Mouse (Mus musculus) CH12.LX (cell line): Measurements from ENCODE around the gene Adprh.

Source experiments
- CTCF ChIP-seq, 2 experiments: IDR thresholded peaks in 1 of 2; conservative IDR thresholded peaks in 1 of 2; 2 replicates each; pipeline ENCODE4 v1.5.1; 2011 to 2012; ENCODE audit warnings: low read depth in 2 of 2, low read length in 2 of 2, improper control_type of control experiment in 1 of 2, inconsistent platforms in 1 of 2, mild to moderate bottlenecking in 1 of 2, moderate library complexity in 1 of 2
- EP300 ChIP-seq: IDR thresholded peaks from 2 replicates; pipeline ENCODE4 v1.6.1; 2011; ENCODE audit warnings: low read length, improper control_type of control experiment
- JUND ChIP-seq: conservative IDR thresholded peaks from 2 replicates; pipeline ENCODE4 v1.6.1; 2011; ENCODE audit warnings: low read depth, low read length, improper control_type of control experiment
- KAT2A ChIP-seq: IDR thresholded peaks from 2 replicates; pipeline ENCODE4 v1.6.1; 2012; ENCODE audit warnings: low read length, improper control_type of control experiment, inconsistent platforms; ENCODE audit not compliant: insufficient replicate concordance
- MAX ChIP-seq: IDR thresholded peaks from 2 replicates; pipeline ENCODE4 v1.6.1; 2011; ENCODE audit warnings: low read length, improper control_type of control experiment
- MEF2A ChIP-seq: IDR thresholded peaks from 2 replicates; pipeline ENCODE4 v1.6.1; 2014; ENCODE audit warnings: low read depth, mild to moderate bottlenecking, inconsistent platforms, low read length, improper control_type of control experiment, borderline replicate concordance
- POLR2A ChIP-seq: IDR thresholded peaks from 2 replicates; pipeline ENCODE4 v1.6.1; 2011; ENCODE audit warnings: low read depth, mild to moderate bottlenecking, improper control_type of control experiment, low read length
- POLR2AphosphoS2 ChIP-seq: IDR thresholded peaks from 2 replicates; pipeline ENCODE4 v1.6.1; 2011; ENCODE audit warnings: low read depth, low read length, improper control_type of control experiment
- RAD21 ChIP-seq: IDR thresholded peaks from 2 replicates; pipeline ENCODE4 v1.6.1; 2011; ENCODE audit warnings: low read depth, mild to moderate bottlenecking, low read length, improper control_type of control experiment, moderate library complexity

DNA sequence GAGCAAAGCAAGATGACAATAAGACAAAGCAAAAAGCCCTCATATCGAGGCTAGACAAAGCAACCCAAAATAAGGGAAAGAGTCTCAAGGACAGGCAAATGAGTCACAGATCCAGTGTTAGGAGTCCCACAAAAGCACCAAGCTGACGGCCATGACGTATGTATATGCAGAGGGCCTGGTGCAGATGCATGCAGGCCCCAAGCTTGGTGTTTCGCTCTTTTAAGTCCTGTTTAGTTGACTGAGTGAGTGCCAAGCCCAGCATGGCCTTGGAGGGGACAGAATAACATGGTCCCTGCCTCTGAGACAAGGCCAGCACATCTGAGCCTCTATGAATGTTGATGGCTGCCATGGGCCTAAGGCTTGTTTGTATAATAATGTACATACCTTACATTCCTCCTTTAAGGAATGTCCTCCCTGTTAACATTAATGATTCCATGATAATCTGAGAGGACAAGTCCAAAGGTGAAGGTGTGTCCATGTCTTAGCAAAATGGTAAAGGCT is 18.2 kb downstream of the Adprh start:
- TF ChIP-seq CTCF (conservative IDR thresholded peaks at IDR 0.05 in 1 of 2, IDR thresholded peaks at IDR 0.05 in 1 of 2; ENCODE audit: low read depth in 2 of 2, low read length in 2 of 2) (no peak), JUND (no peak), KAT2A (no peak), MEF2A (no peak), POLR2A (no peak), POLR2AphosphoS2 (no peak), MAX (no peak), EP300 (no peak), RAD21 (no peak)
